Mouse (Mus musculus) cerebellum, postnatal 25 days (tissue): Measurements from ENCODE around the gene Gls2.

ENCODE experiments used
- DNase-seq, 2 experiments: peaks; one replicate each; pipeline ENCODE4 v3.0.0; 2021; ENCODE audit warnings: mixed read lengths in 2 of 2

Gene Gls2

DNA sequence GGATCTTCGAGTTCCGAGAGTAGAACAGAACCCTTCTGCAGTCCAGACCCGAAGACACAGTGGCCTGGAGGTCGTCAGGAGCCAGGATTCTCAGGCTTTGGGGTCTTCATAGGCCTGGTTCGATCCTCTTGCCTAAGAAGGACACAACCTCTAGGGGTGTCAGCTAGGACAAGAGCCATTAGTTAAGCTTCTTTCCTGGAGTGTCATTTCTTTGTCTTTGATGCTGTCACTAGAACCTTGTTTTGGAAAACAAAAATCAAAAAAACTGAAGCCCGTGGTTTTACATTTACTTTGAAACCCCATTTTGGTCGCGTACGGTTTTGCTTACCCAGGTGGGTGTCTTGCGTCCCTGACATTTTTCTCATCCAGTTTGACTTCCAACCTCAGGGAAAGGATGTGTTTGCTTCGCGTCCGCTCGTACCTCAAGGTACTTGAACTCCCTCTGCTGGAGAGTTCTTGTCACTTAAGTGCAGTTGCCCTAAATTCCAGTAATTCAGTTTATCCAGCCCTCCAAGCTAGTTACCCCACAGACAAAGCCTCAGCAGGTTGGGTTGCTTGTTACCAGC lies 38.2 kb downstream of the Gls2 start:
- peak; percentile 58 to 72 for DNase-seq

DNA sequence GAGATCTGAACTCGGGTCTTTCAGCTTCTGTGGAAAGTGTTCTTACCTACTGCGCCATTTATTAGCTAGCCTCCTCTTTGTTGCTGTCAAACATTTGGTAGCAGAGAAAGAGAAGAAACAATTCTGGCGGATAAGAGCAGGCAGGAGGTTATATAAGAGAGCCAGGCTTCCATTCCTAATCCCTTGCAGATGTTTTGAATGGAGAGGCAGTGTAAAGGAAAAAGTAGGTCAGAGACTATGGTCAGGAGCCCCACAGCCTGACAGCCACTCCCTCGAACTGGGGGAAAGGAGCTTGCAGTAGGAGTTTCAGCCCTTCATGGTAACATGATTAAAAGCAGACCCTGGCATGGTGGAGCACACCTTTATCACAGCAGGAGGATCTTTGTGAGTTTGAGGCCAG lies 42.1 kb downstream of the Gls2 start:
- no peak for DNase-seq

DNA sequence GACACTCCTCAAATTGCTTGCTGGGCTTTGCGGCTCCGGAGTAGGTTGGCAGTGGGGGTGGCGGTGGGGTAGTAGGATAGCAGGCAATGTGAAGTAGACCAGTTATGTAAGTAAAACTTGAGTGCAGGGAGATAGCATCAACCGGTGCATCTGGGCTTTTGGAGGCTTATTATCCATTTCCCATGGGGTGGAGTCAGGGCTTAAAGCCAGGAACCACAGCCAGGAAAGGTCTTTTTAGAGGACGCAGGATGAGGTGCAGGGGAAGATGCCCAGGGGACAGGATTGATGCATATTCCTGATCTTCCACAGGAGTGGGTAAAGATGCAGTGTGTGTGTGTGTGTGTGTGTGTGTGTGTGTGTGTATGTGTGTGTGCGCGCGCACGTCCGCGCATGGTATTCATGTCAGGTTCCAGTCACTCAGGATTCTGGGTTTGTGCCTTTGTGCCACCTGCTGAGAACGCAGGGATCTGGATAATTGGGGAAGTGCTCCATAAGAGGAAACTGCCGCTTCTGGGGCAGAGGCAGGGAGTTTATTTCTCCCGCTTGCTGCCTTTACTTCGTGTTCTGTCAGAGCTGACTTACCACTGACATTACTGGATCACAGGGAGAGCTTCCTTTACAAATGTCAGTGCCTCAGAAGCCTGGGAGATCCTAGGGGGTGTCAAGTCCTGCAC lies 43.7 kb downstream of the Gls2 start:
- peak; percentile 23 to 35 for DNase-seq

DNA sequence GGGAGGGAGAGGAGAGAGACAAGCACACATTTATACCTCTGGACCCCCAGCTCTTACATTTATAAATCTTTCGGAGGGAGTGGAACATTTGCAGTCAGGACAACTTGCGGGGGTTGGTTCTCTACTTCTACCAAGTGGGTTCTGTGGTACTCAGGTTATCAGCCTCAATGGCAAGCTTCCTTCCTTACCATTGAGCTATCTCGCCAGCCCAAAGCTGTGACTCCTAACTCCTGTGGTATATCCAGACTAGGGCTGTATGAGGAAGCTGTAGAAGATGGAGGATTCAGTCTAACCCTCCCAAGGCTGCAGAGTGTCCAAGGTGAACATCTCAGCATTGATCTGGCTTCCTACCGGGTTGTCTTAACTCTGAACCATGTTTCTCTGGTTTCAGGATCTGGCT lies 44.9 kb downstream of the Gls2 start:
- DNase-seq = no peak

DNA sequence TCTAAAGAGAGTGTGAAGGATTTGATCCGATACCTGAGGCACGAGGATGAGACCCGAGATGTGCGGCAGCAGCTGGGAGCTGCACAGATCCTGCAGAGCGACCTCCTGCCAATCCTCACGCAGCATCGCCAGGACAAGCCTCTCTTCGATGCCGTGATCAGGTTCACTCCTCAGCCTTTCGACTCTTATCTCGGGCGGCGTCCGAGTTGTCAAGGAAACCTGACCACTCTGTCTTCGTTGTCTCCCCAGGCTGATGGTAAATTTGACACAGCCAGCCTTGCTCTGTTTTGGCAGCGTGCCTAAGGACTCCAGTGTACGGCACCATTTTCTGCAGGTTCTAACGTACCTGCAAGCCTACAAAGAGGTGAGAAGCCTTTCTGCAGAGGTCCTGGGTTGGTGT lies 45.9 kb downstream of the Gls2 start:
- DNase-seq = no peak

DNA sequence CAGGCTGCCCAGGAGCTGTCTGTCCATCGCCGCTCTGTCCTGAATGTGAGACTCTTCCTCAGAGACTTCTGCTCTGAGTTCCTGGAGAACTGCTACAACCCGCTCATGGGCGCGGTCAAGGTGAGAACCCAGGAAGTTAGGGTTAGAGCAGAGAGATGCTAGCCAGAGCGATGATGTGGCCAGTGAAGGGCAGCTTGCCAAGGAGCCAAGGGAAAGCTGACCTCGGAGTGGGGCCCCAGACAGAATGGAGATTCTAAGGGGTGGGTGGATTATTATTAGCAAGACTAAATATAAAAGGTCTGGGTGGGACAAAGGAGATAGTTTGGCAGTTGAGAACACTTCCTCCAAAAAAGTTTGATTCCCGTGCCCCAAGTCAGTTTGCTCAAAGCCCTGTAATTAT lies 49.0 kb downstream of the Gls2 start:
- no peak for DNase-seq

DNA sequence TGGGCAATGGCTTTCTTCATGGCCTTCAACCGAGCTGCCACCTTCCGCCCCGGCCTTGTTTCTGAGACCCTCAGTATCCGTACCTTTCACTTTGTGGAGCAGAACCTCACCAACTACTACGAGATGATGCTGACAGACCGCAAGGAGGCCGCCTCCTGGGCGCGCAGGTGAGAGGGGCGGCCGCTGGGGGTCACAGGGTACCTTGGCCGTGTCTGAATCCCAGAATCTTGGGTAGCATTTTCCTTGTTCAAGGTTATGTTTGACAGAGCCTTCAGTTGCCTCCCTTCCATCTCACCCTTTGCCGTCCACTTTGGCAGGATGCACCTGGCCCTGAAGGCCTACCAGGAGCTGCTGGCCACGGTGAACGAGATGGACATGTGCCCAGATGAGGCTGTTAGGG lies 49.9 kb downstream of the Gls2 start:
- no peak for DNase-seq

DNA sequence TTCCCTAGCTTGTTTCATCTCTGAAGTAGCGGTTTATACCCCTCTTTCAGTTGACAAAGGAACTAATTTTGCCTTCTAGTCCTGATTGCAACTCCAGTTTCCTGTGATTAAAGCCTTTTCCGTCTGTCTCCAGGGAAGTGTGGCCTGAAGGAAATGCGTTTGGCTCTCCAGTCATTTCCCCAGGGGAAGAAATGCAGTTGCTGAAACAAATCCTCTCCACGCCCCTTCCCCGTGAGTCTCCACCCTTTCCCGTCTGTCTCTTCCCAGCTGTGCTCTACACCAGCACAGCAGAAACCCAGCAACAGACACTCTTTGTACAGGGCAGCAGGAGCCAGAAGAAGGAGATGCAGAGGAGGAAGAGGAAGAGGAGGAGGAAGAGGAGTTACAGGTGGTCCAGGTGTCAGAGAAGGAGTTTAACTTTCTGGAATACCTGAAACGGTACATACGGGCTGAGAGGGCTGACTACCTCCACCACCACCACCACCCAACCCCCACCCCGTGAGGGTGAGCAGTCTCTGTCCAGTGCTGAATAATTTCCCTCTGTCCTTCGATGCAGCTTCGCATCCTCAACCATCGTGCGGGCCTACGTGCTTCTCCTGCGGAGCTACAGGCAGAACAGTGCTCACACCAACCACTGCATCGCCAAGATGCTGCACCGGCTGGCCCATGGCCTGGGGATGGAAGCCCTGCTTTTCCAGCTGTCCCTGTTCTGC lies 52.9 kb downstream of the Gls2 start:
- DNase-seq = no peak

DNA sequence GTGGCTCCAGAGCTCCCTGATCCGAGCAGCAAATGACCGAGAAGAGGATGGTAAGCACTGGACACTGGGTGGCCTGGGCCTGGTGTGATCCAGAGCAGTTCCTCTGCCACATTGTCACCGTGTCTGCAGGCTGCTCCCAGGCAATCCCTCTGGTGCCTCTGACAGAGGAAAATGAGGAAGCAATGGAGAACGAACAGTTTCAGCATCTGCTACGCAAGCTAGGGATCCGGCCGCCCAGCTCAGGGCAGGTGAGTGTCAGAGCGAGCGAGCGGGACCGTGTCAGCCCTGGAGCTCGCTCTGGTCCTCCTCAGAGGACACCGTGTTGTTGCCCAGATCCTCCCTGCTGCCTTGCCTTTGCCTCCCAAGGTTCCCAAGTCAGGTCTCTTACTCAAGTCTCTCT lies 56.3 kb downstream of the Gls2 start:
- no peak for DNase-seq

DNA sequence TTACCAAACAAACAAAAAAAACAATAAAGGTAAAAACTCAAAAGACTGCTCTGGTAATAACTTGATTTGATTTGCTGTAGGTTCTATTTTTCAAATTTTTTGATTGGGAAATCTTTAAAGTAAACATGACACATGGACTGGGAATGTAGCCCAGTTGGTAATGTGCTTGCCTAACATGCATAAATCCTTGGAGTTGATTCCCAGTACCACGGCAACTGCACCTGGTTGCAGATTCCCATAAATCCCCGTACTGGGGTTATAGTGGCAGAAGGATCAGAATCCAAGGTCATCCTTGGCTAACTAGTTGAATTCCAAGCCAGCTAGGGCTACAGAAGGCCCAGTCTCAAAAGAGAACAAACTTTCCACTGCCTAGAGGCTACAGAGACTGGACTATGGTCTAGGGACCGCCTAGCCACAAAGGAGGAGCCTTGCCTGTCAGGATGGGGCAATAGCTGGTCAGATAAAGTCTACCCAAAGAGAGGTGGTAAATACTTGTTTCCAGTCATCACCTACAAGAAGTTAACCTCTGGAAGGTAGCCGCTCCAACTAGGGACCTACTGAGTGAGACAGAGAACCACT lies 59.5 kb downstream of the Gls2 start, which contains the start of gene Apon:
TSS of gene Apon (plus strand) at position 420 of the 579 bp plus-strand sequence.
- no peak for DNase-seq

DNA sequence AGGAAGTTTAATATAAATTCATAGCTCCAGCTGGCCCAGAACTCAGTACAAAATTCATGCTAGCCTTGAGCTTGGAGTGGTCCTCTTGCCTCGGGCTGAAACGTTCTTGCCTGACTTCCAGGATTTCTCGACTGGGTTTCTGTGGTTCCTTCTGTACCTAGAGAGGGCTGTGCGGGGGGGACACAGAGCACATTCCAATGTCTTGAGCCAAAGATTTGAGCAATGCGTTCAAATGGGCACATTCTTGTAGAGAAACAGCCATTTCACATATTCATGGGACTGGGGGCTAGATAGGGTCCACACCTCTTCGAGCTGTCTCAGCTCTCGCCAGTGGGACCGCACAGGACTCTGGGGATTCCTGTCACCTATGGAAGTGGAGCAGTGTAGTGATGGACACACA lies 61.7 kb downstream of the Gls2 start:
- no peak for DNase-seq

DNA sequence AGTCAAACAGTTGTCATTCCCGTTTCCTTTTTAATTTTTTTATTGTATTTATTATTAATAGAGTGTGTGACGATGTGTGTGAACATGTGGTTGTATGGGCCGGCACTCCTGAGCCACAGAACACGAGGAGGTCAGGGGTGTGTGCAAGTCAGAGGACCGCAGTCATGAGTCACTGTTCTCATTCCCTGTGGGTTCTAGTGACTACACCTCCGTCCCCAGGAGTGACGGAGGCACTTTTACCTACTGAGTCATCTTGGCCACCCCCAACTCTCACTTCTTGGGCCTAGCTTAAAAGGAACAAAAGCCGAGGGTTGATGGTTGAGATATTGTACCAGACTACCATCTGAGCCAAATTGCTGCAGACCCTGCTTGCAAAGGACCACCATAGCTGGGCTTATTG lies 62.1 kb downstream of the Gls2 start:
- no peak for DNase-seq

DNA sequence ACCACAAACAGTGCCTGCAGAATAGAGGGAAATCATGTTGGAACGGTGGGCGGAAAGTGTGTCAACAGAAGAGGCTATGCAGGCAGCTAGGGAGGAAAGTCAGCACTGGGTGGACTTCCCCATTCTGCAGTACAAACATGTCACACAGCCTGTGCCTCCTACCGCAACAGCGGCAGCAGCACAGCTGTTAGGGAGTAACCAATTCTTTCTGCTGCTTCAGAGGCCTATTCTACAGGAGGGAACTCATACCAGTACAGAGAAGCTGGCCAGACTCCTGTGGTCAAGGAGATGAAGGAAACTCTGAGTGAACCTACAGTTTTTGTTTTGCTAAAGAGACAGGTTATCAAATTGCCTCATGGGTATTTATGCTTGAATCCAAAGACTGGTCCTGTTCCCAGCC lies 64.7 kb downstream of the Gls2 start:
- no peak for DNase-seq
